Mouse (Mus musculus): ENCODE measurements around the gene Vmn2r83.
"Not testable (repeated sequence)": the region's sequence is repeated elsewhere in the genome, so short reads cannot be mapped to it uniquely, and the experiment has no call there.

The Vmn2r83 gene

DNA sequence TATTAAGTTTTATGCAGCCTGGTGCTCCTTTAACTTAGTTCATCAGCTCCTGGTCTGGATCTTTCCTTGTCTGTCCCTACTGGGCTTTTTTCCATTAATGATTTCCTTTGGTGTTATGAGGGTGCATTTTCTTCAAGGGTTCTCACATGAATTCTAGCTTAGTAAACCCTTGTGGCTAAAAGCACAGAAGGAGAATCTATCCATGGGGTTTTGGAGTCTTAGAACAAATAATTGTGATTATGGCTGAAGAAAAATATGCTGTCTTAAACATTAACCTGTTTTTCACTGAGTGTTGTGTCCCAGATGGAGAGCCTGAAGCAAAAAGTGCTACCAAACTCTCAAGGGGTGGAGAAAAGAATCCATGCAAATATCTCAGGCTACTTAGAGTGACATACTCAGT, at the start of gene Vmn2r83:
Gene Vmn2r83 (plus strand): TSS at position 301 of the 400 bp plus-strand sequence.
- no peak for DNase-seq

DNA sequence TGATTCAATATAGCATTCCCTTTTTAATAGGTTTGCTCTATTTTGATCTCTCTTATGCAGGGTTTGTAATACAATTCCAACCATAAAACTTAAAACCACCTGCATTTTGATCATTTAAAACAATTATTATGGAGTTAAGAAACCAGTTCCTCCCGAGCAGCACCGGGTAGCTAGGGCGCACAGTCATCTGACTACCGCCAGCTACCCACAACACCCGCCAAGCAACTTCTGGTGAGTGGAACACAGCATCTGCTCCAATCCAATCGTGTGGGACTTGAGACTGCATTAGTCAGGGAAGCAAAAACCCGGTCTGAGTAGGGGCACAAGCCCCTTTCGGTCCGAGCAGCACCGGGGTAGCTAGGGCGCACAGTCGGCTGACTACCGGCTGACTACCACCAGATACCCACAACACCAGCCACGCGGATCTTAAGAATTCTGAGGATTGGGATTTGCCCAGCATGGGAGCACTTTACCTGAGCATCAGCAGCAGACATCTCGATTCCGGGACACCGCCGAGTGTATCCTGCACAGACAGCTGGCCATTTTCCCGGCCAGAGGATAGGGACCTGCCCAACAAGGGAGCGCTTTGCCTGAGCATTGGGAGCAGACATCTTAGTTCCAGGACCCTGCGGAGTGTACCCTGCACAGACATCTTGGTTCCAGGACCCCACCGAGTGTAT, 33.2 kb upstream of the Vmn2r83 start:
- DNase-seq, result not testable (repeated sequence)

DNA sequence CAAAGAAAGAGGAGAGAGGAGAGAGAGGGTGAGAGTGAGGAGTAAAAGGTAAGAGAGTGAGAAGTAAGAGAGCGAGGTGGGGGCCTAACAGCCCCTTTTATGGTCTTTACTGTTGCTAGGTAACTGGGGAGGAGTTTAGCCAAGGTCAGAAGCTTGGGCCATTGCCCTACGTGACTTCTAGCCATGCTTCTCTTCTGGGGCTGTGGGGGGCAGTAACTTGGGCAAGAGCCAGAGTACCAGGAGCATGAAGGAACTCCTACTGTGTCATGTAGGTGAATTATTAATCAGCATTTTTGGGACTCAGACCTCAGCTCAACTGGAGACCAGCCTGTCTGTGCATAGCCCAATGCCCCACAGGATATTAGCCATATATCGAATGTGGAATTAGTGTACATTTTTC, 27.4 kb downstream of the Vmn2r83 start:
- no peak for DNase-seq

DNA sequence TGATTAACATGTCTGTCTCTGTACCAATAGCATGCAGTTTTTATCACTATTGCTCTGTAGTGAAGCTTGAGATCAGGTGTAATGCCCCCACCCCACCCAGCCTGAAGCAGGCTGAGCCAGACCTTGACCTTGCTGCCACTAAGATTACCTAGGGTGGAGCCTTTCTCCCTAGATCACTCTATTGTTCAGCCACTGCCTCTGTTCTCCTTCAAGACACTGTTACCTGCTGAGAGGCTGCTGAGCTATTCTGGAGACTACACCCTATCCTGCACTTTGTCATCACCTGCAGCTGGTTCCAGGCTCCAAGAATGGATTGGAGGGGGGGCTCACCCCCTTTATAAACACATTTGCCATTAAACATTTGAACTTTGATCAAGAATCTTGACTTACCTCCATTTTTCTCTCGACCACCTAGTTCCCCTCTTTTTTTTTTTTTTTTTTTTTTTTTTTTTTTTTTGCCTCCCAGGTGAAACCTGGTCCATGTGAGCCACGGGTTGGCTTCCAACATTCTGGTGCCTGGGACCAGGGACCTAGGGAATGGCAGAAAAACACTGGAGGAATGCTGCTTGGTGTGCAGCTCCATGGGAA, 28.3 kb downstream of the Vmn2r83 start:
- no peak for DNase-seq

DNA sequence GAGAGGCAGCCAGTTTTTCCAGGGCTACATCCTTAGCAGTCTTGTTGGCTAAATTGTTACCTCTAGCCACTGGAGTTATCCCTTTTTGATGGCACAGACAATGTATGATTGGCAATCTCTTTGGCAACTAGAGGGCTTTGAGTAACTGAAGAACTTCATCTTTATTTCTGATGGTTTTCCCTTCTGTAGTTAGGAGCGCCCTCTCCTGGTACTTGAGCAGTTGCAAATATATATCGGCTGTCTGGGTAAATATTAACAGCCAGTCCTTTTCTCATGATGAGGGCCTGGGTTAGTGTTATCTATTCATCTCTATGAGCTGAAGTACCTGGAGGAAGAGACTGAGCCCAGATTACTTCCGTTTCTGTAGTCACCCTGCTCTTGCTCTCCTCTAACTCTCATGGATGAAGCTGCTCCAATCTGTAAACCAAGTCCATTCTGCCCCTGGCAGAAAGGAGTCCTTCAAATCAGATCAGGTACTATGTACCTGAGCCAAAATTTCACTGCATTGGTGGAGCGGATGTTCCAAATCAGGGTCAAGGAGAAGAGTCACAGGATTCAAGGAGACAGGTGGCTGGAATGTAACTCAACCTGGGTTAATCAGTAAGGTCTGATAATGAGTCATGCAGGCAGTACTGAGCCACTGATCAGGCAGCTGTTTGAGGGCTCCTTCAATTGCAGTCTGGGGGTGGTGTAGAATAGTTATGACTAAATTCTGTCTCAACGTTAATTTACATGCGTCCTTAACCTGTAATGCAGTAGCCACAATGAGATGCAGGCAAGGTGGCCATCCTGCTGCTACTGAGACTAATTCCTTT, 34.5 kb downstream of the Vmn2r83 start:
- no peak for DNase-seq

DNA sequence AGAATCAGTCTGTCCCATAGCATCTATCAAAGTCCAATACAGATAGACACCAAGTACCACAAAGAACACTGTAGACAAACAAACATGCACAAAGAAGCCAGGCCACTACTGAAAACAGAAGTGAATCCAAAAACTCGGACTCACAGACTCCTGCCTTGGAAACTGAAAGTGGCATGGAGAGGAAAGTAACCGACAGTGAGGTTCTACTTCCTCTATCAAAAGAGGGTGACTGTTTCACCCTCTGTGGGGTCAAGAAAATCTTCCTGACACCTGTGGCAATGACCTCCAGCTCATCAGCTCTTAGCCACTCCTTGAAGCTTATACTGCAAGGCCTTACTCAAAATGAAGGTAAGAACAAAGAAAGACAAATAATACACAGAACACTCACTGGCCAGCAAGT, 38.2 kb downstream of the Vmn2r83 start:
- DNase-seq, result no peak

DNA sequence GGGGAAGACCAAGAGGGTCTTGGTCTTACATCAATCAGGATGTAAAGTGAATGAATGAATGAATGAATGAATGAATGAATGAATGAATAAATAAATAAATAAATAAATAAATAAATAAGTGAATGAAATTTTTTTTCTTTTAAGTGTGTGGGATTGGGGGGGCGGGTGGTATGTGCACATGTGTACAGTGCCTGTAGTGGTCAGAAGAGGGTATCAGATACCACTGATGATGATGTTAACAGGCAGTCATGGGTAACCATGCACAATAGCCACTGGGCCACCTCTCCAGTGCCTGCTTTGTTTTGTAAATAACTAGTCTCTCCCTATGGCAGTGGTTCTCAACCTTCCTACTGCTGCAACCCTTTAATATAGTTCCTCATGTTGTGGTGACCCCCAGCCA, 55.9 kb downstream of the Vmn2r83 start:
- no peak for DNase-seq

DNA sequence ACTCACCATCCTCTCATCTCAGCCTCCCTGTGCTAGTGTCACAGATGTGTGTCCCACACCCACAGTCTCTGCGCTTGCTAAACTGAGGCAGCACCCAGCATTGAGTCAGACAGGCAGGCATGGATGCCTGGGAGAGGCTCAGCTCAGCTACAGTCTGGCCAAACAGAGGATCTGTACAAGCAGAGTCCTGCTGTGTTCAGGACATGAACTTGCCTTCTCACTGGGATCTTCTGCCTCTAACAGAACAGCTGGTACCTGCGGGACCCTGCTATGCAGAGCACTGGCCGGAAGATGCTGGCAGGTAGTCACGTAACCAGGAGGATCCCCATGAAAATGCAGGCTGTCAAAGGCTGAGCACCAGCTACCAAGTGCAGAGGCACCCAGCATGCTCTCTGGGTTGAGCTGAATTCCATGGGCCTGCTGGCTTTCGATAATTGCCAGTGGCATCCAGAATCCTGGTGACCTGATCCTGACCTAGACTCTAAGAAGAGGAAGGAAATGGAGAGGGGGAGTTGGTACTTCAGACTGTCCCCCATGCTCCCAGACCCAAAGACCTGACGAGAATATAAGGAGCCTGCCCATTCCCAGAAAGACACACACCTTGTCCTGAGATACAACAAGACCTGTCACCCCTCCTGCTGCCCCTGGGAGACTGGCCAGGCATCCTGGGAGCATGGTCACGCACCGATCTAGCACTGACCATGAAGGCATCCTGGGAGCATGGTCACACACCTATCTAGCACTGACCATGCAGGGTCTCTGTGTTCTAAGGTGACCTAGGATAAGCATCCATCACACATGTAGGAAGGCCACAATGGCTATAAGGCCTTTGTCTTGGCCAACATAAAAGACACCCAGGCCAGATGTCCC, 57.2 kb downstream of the Vmn2r83 start:
- no peak for DNase-seq

DNA sequence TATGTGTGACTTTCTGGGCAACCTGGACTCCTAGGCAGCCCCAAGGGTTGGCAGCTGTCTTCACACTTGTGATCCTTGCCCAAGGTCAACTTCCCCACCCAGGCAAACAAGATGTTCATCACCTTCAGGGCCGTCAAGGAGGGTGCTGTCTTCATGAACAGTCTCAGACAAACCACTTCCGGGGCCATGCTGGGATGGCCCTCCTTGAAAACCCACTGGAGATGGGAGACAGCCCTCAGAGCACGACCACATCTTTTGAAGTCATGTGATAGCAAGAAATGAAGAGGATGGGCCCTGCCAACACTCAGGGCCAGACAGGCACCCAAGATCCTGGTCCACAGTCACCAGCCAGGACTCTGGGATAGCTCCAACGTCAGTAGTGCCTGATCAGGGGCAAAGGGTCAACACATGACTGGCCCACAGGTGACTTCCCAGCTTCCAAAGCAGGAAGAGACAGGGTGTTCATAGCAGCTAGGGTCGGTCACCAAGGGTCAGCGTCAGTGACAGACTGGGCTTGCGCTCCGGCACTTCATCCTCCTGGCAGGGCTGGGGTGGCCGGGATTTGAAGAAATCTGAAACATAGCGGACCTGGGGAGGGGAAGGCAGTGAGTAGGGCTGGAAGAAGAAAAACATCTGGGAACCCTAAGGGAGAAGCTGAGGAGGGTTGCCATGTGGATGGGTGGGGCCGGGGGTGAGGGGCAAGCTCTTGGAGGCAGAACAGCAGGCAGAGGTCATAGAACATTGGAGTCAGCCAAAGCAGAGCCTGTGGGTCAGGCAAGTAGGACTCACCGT, 58.3 kb downstream of the Vmn2r83 start:
- DNase-seq, result no peak

DNA sequence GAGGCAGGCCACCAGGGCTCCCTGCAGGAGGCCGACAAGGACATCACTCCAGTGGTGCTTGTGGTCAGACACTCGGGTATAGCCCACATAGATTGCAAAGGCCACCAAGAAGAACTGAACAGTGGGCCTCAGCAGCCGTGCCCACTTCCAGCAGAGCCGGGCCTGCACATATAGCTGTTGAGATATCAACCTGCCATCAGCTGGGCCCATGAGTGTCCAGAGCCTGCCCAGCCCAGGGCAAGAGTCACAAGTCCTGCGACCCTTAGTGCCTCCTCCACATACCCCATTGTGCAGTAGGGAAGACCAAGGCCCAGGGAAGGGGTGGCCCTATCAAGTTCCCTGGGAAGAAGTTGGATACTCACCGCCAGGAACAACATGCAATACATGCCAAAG, 58.9 kb downstream of the Vmn2r83 start:
- no peak for DNase-seq

DNA sequence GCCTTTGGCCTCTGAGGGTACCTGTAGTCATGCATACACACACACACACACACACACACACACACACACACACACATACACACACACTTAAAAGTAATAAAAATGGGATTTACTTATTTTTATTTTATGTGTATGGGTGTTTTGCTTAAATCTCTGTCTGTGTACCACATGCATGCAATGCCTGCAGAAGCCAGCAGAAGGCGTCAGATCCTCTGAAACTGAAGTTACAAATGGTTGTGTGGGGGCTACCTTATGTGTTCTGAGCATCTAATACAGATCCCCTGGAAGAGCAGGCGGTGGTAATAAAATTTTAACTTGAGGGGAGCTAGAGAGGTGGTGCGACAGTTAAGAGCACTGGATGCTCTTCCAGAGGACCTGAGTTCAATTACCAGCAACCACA, 59.5 kb downstream of the Vmn2r83 start:
- no peak for DNase-seq

DNA sequence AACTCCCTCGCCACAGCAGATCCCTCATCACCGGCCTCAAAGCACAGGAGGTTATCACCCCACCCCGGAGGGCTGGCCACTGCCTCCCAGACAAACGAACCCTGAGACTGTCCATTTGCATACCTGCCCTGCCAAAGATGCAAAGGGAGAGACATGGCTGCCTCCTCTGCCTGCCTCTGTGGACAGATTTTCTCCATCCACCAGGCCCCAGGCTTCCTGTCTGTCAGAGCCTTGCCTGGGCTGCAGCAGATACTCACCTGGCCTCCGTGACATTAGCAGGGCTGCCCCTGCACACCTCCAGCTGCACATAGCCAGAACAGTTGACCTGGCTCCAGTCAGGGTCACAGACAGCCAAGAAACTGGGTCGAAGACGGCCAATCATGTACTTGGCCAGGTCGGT, 61.7 kb downstream of the Vmn2r83 start:
- no peak for DNase-seq

DNA sequence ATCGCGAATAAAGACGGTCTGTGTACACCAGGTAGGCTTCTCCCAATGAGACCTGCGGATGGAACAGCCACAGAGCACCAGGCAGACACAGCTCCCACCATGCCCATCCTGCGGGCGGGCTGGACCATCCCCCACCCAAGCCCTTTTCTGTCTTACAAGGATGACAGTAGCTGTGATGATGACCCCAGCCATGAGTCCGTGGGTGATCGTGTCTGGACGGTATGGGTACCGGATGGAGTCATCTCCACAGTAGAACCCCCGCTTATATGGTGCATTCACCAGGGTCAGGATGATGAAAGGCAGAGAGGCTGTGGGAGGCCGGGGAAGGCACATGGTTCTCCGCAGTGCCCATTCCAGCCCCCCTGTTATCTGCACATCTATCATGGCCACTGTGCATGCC, 62.2 kb downstream of the Vmn2r83 start:
- DNase-seq, result no peak

DNA sequence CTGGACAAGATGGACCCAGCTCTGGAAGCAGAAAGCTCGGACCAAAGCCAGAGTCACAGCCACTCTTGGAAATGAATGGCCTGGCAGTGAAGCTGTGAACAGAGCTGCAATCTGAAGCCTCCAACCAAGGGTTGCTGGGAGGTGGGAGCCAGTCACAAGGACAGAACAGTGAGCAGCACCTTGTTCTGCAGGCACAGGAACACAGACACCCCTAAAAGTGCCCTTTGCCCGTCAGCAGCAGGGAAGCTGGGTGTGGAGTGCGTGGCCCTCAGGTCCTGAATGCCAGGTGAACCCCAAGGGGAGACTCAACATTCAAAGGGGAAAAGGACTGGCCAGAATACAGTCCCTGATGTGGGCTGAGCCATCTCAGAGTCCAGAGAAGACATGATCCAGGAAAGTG, 63.1 kb downstream of the Vmn2r83 start:
- DNase-seq, result no peak

DNA sequence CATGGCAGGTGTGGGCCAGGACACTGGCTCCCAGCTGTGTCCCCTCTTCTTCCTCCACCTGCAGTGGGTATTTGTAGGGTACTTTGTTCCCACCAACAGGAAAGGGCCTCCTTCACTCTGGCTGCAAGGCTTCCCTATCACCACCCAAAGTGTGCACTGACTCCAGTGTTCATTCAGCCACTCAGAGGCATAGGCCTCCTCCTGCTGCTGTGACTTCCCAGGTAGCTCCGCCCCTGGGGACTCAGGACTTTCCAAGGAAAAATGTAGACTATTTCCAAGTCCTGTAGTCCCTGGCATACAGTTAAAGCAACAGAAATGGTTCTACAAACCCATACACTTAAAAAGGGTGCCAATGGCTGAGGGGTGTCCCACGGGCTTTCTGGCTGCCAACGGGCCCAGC, 64.1 kb downstream of the Vmn2r83 start:
- DNase-seq, result no peak

DNA sequence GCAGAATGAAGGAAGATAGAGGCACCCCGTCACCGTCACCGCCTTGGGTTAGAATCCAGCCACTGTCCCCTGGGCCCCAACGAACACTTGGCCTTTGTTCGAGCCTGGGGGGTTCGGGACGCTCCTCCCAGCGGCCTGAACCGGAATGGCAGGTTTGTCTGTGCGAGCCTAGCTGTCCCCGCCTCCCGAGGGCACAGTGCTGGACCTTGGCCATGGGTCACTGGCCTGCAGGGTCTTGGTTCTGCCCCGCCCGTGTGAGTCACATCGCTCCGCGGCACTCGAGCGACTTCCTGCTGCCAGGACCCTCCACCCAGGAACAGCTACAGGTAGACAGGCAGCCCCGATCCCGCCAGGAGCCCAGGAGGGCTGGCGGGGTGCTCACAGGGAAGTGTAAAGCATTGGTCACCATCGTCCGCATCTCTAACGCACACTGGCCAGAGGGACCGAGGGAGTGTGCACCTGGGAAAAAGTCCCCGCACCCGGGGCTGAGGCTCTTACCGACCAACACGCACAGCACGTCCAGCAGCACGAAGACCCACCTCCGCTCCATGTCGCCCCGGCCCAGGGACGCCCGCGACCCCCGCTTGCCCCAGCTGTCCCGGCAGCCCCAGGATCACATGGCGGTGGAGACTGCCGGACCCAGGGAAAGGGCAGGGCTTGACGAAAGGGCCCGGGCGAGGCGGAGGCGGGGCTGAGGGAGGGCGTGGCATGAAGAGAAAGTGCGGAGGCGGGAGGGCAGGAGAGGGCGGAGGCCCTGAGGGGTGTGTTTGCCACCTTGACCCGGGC, 64.8 kb downstream of the Vmn2r83 start, which contains the start of gene Plpp2:
Gene Plpp2 (minus strand): TSS at position 671 of the 786 bp plus-strand sequence.
- peak; percentile 70 for DNase-seq

DNA sequence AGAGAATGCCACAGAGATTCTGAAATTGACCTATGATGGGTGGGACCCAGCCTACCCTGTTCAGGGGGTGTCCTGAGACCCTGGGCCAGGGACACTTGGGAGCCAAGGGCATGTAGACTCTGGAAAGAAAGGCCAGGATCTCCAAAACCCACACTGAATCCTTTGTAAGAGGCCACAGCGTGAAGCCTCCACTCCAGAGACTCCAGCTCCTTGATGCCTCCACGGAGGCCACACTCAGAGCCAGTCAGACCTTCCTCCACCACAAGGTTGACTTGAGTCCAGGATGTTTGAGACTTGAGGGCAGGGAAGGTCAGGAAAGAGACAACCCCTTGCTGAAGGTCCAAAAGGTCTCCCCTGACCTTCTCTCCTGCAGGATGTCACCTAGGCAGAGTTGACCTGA, 65.9 kb downstream of the Vmn2r83 start:
- DNase-seq, result no peak

DNA sequence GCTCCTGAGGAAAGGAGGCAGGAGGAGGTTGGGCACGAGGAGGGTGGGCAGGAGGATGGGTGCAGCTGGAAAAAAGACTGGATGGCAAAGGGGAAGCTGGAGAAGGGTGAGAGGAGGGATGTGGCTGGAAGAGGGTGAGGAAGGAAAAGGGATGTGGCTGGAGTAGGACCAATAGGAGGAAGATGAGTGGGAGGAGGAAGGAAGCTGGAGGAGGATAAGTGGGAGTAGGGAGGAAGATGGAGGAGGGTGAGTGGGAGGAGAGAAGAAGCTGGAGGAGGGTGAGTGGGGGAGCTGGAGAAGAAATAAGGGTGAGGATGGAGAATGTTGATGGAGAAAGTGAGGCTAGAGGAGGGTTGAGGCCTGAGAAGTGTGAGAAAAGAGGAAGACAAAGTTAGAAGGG, 66.9 kb downstream of the Vmn2r83 start:
- no peak for DNase-seq

DNA sequence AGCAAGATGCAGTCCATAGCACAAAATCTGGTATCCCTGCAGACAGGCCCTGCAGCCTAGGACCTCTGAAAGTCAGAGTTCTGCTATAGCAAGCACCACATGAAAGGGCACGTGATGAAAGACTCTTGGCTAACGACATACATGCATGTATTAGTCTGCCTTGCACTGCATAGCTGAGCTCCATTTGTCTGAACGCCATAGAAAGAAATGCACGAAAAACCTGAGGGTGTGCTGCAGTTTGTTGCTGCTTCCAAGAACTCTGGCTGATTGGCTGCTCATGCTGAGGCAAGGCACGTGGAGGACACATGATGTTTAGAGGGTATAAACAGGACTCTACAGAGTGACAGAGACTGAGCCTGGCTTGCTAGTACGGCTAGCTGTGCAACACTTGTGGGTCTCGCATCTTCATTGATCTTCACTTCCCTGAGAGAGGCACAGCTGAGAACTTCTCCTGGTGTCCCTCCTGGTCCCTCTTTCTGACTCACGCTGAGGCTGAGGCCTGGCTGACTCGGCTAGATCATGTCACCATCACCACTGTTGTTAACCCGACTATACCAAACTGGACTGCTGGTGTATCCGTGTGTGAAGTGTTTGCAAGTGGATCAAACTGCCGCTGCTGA, 68.0 kb downstream of the Vmn2r83 start:
- DNase-seq, result no peak

DNA sequence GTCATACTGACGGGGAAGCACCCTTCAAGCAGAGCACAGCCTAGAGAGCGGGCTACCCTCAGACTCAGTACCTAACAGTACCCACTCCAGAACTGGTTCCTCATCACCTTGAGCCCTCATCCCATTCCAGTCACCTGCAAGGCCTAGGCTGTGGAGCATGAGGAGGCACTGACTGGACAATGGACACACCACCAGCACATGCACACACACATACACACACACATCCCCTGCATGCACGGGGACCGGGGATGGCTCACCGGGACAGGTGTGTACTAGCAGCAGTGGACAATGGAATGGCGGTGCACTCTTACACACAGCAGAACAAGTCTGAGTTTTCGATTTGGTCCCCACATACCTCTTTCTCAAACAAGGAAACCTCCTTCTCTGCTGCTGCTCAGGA, 68.7 kb downstream of the Vmn2r83 start:
- peak; percentile 4 for DNase-seq

DNA sequence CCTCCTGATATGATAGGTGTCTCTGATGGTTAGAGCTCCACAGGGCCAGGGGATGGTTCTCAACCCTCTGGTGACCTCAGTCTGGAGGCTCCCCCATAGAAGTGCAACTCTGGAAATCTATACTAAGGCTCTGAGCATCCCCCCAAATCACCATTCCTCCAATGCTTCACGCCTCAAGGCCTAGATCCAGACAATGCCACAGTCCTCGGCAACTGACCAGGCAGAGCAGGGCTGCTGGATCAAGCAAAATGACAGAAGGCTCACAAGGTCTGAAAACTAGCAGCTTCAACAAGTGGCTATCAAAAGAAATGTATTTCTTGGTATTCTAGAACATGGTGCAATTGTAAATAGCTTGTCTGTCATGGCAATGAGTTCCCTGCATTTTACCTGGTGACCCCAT, 69.2 kb downstream of the Vmn2r83 start:
- DNase-seq, result no peak

Data from thymus, postnatal 4 days (tissue).